26 mouse cellular contexts compared by ENCODE assay signal in genomic region chr5:150866198-150866597, GRCm38 (mm10).
"Had no signal": no experiment of that assay in that cellular context is flagged by ENCODE, and none has a peak within 500 bp of the region (broad histone marks: within the 10 kb centered on the region; RNA-seq: fewer than 3 reads in every experiment).

No protein-coding gene starts in this region.

- H3K4me1 ChIP-seq: heart, embryonic 13.5 days; heart, embryonic 15.5 days; hindbrain, embryonic 10.5 days; hindbrain, embryonic 12.5 days; intestine, embryonic 15.5 days; kidney, embryonic 15.5 days had no signal

- H3K9me3 ChIP-seq: heart, embryonic 15.5 days; hindbrain, embryonic 12.5 days; intestine, embryonic 15.5 days had no signal

- H3K4me3 ChIP-seq: gastrocnemius, adult 2 months; heart, adult 2 months; heart, embryonic 13.5 days; heart, embryonic 15.5 days; hindbrain, embryonic 10.5 days; hindbrain, embryonic 12.5 days; intestine, embryonic 15.5 days; kidney, embryonic 15.5 days; layer of hippocampus, adult 2 months; left cerebral cortex, adult 2 months; liver, embryonic 13.5 days had no signal

- H3K36me3 ChIP-seq: heart, embryonic 13.5 days; heart, embryonic 15.5 days; hindbrain, embryonic 10.5 days; hindbrain, embryonic 12.5 days; intestine, embryonic 15.5 days; kidney, embryonic 15.5 days; liver, embryonic 13.5 days had no signal

- H3K27ac ChIP-seq: gastrocnemius, adult 2 months; heart, adult 2 months; heart, embryonic 13.5 days; heart, embryonic 15.5 days; hindbrain, embryonic 10.5 days; hindbrain, embryonic 12.5 days; hindbrain, embryonic 14.5 days; intestine, embryonic 15.5 days; kidney, embryonic 15.5 days; kidney, postnatal 0 days; layer of hippocampus, adult 2 months; left cerebral cortex, adult 2 months; liver, embryonic 13.5 days had no signal

- ATAC-seq: forebrain, embryonic 16.5 days; hindbrain, embryonic 16.5 days; inflammation-experienced regulatory T-cells, adult 6 months; intestine, embryonic 15.5 days had no signal

- DNase-seq: gastrocnemius, adult 2 months; gastrocnemius, postnatal 10 days; gastrocnemius, postnatal 25 days; heart, adult 2 months; heart, postnatal 4 days; kidney, adult 18-20 months; kidney, adult 9 months; kidney, postnatal 14 days; kidney, postnatal 36 days; liver; liver, embryonic 13.5 days had no signal

- H3K4me2 ChIP-seq: heart, embryonic 11.5 days; heart, embryonic 13.5 days; heart, embryonic 15.5 days; hindbrain, embryonic 12.5 days; hindbrain, embryonic 14.5 days; intestine, embryonic 15.5 days; kidney, embryonic 15.5 days; liver, embryonic 11.5 days; liver, embryonic 13.5 days had no signal

- H3K27me3 ChIP-seq: heart, embryonic 13.5 days; heart, embryonic 15.5 days; hindbrain, embryonic 12.5 days; intestine, embryonic 15.5 days; kidney, embryonic 15.5 days; liver, embryonic 13.5 days had no signal

- H3K9ac ChIP-seq: heart, embryonic 13.5 days; heart, embryonic 15.5 days; hindbrain, embryonic 12.5 days; hindbrain, embryonic 14.5 days; intestine, embryonic 15.5 days; kidney, embryonic 15.5 days; liver, embryonic 13.5 days had no signal
